Mouse (Mus musculus): ENCODE data around the gene 5830411N06Rik.

- TF ChIP-seq CTCF (IDR thresholded peaks at IDR 0.05), result no peak
- no peak for TF ChIP-seq EP300 (IDR thresholded peaks at IDR 0.05; ENCODE audit: insufficient read depth, low read depth, low read length)
- no peak for TF ChIP-seq POLR2A (IDR thresholded peaks at IDR 0.05; ENCODE audit: insufficient read depth, low read depth, low read length)
These were observed at the start of gene 5830411N06Rik for GRCm38 (mm10) chr7:140247216-140247615.

Measured in heart, adult 2 months (tissue).